Mouse (Mus musculus): ENCODE results near the gene Gm15217. TPM values are rescaled to one million over a fixed set of nuclear protein-coding genes. Genes with fewer than 3 reads are reported as not detected.

The Gm15217 gene
- polyA plus RNA-seq, 1 experiment from 2014 or later = not detected

- Histone ChIP-seq H3K27me3 (replicated peaks; ENCODE audit: control insufficient read depth, insufficient read depth, low read length) (no peaks in the 10 kb centered on the region), H3K4me1 (replicated peaks; ENCODE audit: control insufficient read depth, insufficient read depth, low read length) (no peaks in the 10 kb centered on the region), H3K9me3 (ENCODE audit: control insufficient read depth) (no peaks in the 10 kb centered on the region), H3K27ac (ENCODE audit: low read depth, low read length) (no peak overlapping the region), H3K36me3 (ENCODE audit: control insufficient read depth, insufficient read depth) (no peaks in the 10 kb centered on the region), H3K4me2 (replicated peaks; ENCODE audit: low read depth) (no peak overlapping the region), H3K4me3 (ENCODE audit: low read depth, low read length) (no peak overlapping the region), H3K9ac (ENCODE audit: low read depth, low read length) (no peak overlapping the region)
- no peak for ATAC-seq
- TF ChIP-seq CTCF (IDR thresholded peaks at IDR 0.05; ENCODE audit: low read depth) = no peak
- WGBS = 84% methylated on average over 13 of the region's 13 CpGs
Measured at GRCm38 (mm10) chr14:46427251-46427650, 48.0 kb downstream of the Gm15217 start.

- TF ChIP-seq CTCF (IDR thresholded peaks at IDR 0.05; ENCODE audit: low read depth) = no peak
- no peak overlapping the region for H3K4me2 ChIP-seq (replicated peaks; ENCODE audit: low read depth)
- no peaks in the 10 kb centered on the region for H3K9me3 ChIP-seq (ENCODE audit: control insufficient read depth)
- no peaks in the 10 kb centered on the region for H3K36me3 ChIP-seq (ENCODE audit: control insufficient read depth, insufficient read depth)
- H3K9ac ChIP-seq (ENCODE audit: low read depth, low read length) = no peak overlapping the region
- H3K27me3 ChIP-seq (replicated peaks; ENCODE audit: control insufficient read depth, insufficient read depth, low read length) = no peaks in the 10 kb centered on the region
- no peak overlapping the region for H3K4me3 ChIP-seq (ENCODE audit: low read depth, low read length)
- 90% methylated on average over 5 of the region's 5 CpGs for WGBS
- H3K4me1 ChIP-seq (replicated peaks; ENCODE audit: control insufficient read depth, insufficient read depth, low read length) = no peaks in the 10 kb centered on the region
- no peak for ATAC-seq
- no peak overlapping the region for H3K27ac ChIP-seq (ENCODE audit: low read depth, low read length)
Measured at GRCm38 (mm10) chr14:46430231-46430630, 51.0 kb downstream of the Gm15217 start.

Other genes with a start within 250 kb of the Gm15217 start
- 20.2 and 23.9 TPM in 2 replicates for gene Bmp4, start 11.3 kb downstream of the Gm15217 start, polyA plus RNA-seq (2015; fragmentation: Nextera tagmentation; extraction: Ambion mirVana)

All from intestine, postnatal 0 days (tissue).